Mouse (Mus musculus): ENCODE measurements around the gene Cyp46a1. TPM values are rescaled to one million over a fixed set of nuclear protein-coding genes. Genes with fewer than 3 reads are reported as not detected.

Cyp46a1 gene
- polyA plus RNA-seq, 1 experiment from 2014 or later = 6.3 TPM

- Histone ChIP-seq H3K4me3 (no peak overlapping the region), H3K9ac (no peak overlapping the region), H3K27me3 (no peaks in the 10 kb centered on the region), H3K36me3 (no peaks in the 10 kb centered on the region), H3K4me1 (peaks cover 23% of the 10 kb centered on the region), H3K4me2 (no peak overlapping the region), H3K9me3 (no peaks in the 10 kb centered on the region), H3K27ac (no peak overlapping the region)
- 79% methylated on average over 17 of the region's 17 CpGs for WGBS
- ATAC-seq (ENCODE audit: insufficient number of reproducible peaks, low FRiP score, low TSS enrichment, low read depth) = no peak
These were observed 60.5 kb downstream of the Cyp46a1 start for GRCm38 (mm10) chr12:108394534-108395284.

DNA sequence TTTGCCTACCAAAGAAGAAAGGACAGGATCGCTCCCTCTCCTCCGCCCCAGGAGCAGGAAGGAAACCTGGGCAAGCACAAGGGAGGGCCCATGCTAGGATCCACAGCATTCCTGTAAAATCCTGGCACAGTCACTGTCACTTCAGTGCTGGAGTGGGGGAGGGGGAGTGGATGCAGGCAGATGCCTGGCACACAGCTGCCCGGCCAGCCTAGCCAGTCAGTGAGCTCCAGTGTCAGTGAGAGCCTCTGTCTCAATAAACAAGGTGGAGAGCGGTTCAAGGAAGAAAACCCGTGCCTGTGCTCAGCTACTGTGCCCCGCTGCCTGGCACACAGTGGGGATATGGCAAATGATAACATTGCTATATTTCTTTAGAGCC, 61.1 kb downstream of the Cyp46a1 start:
- H3K9me3 ChIP-seq = no peaks in the 10 kb centered on the region
- H3K36me3 ChIP-seq = no peaks in the 10 kb centered on the region
- H3K9ac ChIP-seq = no peak overlapping the region
- H3K27me3 ChIP-seq = no peaks in the 10 kb centered on the region
- ATAC-seq (ENCODE audit: insufficient number of reproducible peaks, low FRiP score, low TSS enrichment, low read depth) = no peak
- 76% methylated on average over 6 of the region's 6 CpGs for WGBS
- H3K27ac ChIP-seq = no peak overlapping the region
- peaks cover 23% of the 10 kb centered on the region for H3K4me1 ChIP-seq
- no peak overlapping the region for H3K4me2 ChIP-seq
- no peak overlapping the region for H3K4me3 ChIP-seq

GRCm38 (mm10) chr12:108396081-108396947, 62.1 kb downstream of the Cyp46a1 start:
- Histone ChIP-seq H3K4me2 (no peak overlapping the region), H3K9me3 (no peaks in the 10 kb centered on the region), H3K36me3 (no peaks in the 10 kb centered on the region), H3K27me3 (no peaks in the 10 kb centered on the region), H3K4me3 (no peak overlapping the region), H3K27ac (no peak overlapping the region), H3K4me1 (peaks cover 23% of the 10 kb centered on the region), H3K9ac (no peak overlapping the region)
- no peak for ATAC-seq (ENCODE audit: insufficient number of reproducible peaks, low FRiP score, low TSS enrichment, low read depth)
- WGBS = 69% methylated on average over 11 of the region's 11 CpGs

DNA sequence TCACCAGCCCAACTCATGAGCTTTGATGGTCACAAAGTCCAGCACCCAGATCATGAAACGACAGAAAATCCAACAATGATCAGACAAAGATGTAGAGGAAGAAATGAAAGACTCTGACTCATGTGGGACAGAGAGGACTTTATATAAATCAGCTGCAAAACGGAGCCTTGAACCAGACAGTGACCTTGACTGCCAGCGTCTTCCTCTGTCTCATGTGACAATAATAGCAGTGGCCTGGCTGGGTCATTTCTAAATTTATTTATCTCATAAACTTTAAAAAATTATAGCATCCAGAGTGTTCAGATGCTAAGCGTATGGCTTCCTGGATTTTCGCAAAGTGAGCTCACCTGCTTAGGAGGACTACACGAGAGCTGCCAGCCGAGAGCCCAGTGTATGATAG, 64.5 kb downstream of the Cyp46a1 start:
- no peak for ATAC-seq (ENCODE audit: insufficient number of reproducible peaks, low FRiP score, low TSS enrichment, low read depth)
- Histone ChIP-seq H3K27ac (no peak overlapping the region), H3K4me3 (no peak overlapping the region), H3K27me3 (no peaks in the 10 kb centered on the region), H3K9ac (no peak overlapping the region), H3K4me1 (peaks cover 11% of the 10 kb centered on the region), H3K9me3 (no peaks in the 10 kb centered on the region), H3K36me3 (no peaks in the 10 kb centered on the region), H3K4me2 (no peak overlapping the region)
- 82% methylated on average over 7 of the region's 7 CpGs for WGBS

GRCm38 (mm10) chr12:108399191-108399590, 65.0 kb downstream of the Cyp46a1 start:
- Histone ChIP-seq H3K9ac (no peak overlapping the region), H3K27me3 (no peaks in the 10 kb centered on the region)

DNA sequence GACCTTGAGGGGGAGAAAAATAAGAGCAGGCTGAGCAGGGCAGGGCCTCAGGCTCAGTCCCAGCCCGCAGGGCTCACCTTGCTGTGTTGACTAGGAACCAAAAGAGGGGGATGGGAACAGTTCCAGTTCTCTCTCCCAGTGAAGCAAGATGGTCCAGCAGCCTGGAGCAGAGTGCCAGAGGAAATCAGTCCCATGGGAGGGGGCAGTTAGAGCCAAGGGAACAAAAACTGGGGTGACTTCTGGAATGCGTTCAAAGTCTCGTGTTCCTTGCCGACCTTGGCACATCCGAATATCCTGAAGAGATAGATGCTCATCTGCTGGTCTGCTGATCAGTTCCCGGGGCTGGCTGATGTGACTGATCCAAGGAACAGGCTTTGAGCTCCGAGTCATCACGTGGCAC, 66.8 kb downstream of the Cyp46a1 start:
- ATAC-seq (ENCODE audit: insufficient number of reproducible peaks, low FRiP score, low TSS enrichment, low read depth) = no peak
- Histone ChIP-seq H3K27me3 (no peaks in the 10 kb centered on the region), H3K4me2 (no peak overlapping the region), H3K9me3 (no peaks in the 10 kb centered on the region), H3K4me1 (peaks cover 15% of the 10 kb centered on the region; the same call in 1 of the 2 replicates), H3K27ac (no peak overlapping the region), H3K4me3 (no peak overlapping the region), H3K36me3 (no peaks in the 10 kb centered on the region), H3K9ac (no peak overlapping the region)
- WGBS = 79% methylated on average over 8 of the region's 8 CpGs

More at GRCm38 (mm10) chr12:108399191-108399590, 65.0 kb downstream of the Cyp46a1 start:
- Histone ChIP-seq H3K4me2 (no peak overlapping the region), H3K36me3 (no peaks in the 10 kb centered on the region), H3K27ac (no peak overlapping the region), H3K4me3 (no peak overlapping the region), H3K4me1 (peaks cover 13% of the 10 kb centered on the region), H3K9me3 (no peaks in the 10 kb centered on the region)
- ATAC-seq (ENCODE audit: insufficient number of reproducible peaks, low FRiP score, low TSS enrichment, low read depth) = no peak
- 85% methylated on average over 8 of the region's 8 CpGs for WGBS

DNA sequence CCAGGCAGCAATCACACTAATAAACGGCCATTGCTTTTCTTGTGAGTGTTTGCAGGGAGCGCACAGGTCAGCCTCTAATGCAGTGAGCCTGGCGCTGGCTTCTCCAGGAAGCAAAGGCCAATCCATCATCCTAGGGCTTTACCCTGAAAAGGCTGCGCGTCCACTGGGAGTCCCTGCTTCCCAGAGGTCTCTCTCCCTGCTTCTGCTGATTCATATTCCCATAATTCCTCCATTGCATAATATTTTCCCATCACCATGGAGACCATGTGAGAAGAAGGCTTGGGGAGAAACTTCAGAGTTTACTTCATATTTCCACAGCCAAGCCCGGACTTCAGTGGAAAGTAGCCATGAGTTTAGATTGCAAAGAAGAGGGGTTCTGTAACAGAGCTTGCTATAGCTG, 69.8 kb downstream of the Cyp46a1 start:
- peak overlapping the region; percentile 33 for H3K27ac ChIP-seq
- peak; percentile 57; the same call in 1 of the 2 replicates for ATAC-seq (ENCODE audit: insufficient number of reproducible peaks, low FRiP score, low TSS enrichment, low read depth)
- no peaks in the 10 kb centered on the region for H3K36me3 ChIP-seq
- H3K9me3 ChIP-seq = no peaks in the 10 kb centered on the region
- H3K9ac ChIP-seq = no peak overlapping the region
- H3K4me1 ChIP-seq = peaks cover 19% of the 10 kb centered on the region; the same call in 1 of the 2 replicates
- no peaks in the 10 kb centered on the region for H3K27me3 ChIP-seq
- H3K4me2 ChIP-seq = no peak overlapping the region
- WGBS = 36% methylated on average over 6 of the region's 6 CpGs
- H3K4me3 ChIP-seq = no peak overlapping the region

DNA sequence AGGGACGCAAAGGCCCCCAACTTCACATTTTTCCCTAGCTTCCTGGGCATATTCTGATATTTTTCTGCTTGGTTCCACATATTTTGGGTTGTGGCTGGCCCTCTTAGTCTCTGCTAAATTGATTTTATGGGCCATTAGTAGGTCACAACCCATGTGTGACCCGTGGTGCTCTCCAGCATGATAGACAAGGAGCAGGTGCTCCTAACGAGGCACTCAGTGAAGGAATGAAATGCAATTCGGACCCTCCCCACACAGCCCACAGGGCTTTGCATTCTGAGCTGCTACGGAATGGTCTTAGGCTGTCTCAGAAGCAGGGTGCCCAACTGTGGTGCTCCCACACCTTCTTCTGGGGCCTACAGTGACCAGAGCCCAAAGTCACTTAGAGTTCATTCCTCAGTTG, 74.9 kb downstream of the Cyp46a1 start:
- ATAC-seq (ENCODE audit: insufficient number of reproducible peaks, low FRiP score, low TSS enrichment, low read depth) = no peak
- H3K27me3 ChIP-seq = no peaks in the 10 kb centered on the region

DNA sequence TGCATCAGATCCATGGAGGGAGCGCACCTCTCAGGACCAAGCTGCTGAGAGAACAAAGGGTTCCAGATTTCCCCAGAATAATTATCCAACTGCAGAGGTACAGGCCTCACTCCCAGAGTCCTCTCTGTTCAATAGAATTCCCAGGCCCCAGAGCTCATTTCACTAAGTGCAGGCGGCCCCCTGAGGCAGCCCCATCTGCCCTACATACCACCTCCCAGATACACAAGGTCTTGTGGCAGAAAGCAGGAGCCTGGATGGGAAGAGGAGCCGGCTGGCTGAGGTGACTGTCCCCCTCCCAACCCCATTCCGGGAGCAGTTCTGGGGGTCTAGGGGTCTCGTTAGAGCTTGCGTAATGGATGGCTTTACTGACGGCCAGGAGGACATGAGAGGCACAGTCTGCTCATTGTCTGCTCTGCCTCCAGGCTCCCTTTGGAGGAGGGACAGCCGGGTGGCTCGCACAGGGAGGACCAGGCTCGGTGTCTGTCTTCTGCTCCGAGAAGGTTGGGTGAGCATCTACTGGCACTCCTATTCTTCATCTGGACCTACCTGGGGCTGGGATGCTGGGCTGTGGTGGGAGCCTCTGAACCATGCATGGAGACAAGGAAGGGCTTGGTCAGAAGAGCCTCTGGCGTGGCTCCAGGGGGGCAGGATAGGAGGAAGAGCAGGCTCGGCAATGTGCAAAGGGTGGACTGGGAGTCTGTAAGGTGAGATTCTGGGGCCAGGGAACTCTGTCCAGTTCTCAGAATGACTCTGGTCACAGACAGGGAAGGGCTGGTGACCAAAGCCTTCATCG, 76.4 kb downstream of the Cyp46a1 start:
- H3K4me3 ChIP-seq = no peak overlapping the region
- no peak overlapping the region for H3K4me2 ChIP-seq
- no peaks in the 10 kb centered on the region for H3K27me3 ChIP-seq
- H3K36me3 ChIP-seq = no peaks in the 10 kb centered on the region
- no peaks in the 10 kb centered on the region for H3K9me3 ChIP-seq
- H3K4me1 ChIP-seq = peaks cover 13% of the 10 kb centered on the region
- 56% methylated on average over 14 of the region's 14 CpGs for WGBS
- no peak overlapping the region for H3K27ac ChIP-seq
- no peak for ATAC-seq (ENCODE audit: insufficient number of reproducible peaks, low FRiP score, low TSS enrichment, low read depth)
- H3K9ac ChIP-seq = no peak overlapping the region

More for the DNA sequence above, 74.9 kb downstream of the Cyp46a1 start:
- H3K36me3 ChIP-seq = no peaks in the 10 kb centered on the region
- H3K9me3 ChIP-seq = no peaks in the 10 kb centered on the region
- no peak overlapping the region for H3K27ac ChIP-seq
- H3K4me3 ChIP-seq = no peak overlapping the region
- no peak overlapping the region for H3K4me2 ChIP-seq
- 56% methylated on average over 5 of the region's 5 CpGs for WGBS
- no peak overlapping the region for H3K9ac ChIP-seq
- H3K4me1 ChIP-seq = peaks cover 22% of the 10 kb centered on the region

All from limb, embryonic 15.5 days (tissue).